Mouse (Mus musculus) right cerebral cortex, postnatal 10 days (tissue): ENCODE data around the gene Fkbp1a.

Experiments
- DNase-seq, 2 experiments: peaks; one replicate each; pipeline ENCODE4 v3.0.0; 2021; ENCODE audit warnings: low spot score in 2 of 2

The Fkbp1a gene

GRCm38 (mm10) chr2:151608435-151608834, 66.2 kb downstream of the Fkbp1a start:
- no peak for DNase-seq

GRCm38 (mm10) chr2:151609974-151610373, 67.7 kb downstream of the Fkbp1a start:
- DNase-seq: no peak
